Mouse (Mus musculus): Measurements from ENCODE around the gene Atad1. TPM values are rescaled to one million over a fixed set of nuclear protein-coding genes. Genes with fewer than 3 reads are reported as not detected.

The Atad1 gene
- polyA plus RNA-seq, 1 experiment = 25.0 TPM

GRCm38 (mm10) chr19:32761162-32761561 lies 21.6 kb upstream of the Atad1 start:
- Histone ChIP-seq H3K4me3 (ENCODE audit: insufficient read depth, low read depth, low read length) (no peak overlapping the region), H3K4me1 (ENCODE audit: control insufficient read depth, insufficient read depth, low read length) (peaks cover 7% of the 10 kb centered on the region; the same call in 1 of the 2 replicates), H3K27ac (ENCODE audit: insufficient read depth, low read depth, low read length) (no peak overlapping the region), H3K36me3 (ENCODE audit: control insufficient read depth, insufficient read depth, low read length) (no peaks in the 10 kb centered on the region), H3K27me3 (replicated peaks; ENCODE audit: control insufficient read depth, insufficient read depth, low read length) (no peaks in the 10 kb centered on the region)
- 53% methylated on average over 4 of the region's 4 CpGs for WGBS
- TF ChIP-seq CTCF (conservative IDR thresholded peaks at IDR 0.05; ENCODE audit: insufficient read depth, insufficient read length, low read depth, low read length) = no peak
- no peak for TF ChIP-seq POLR2A (IDR thresholded peaks at IDR 0.05; ENCODE audit: low read depth, low read length)
- DNase-seq = no peak

GRCm38 (mm10) chr19:32760499-32760898 lies 20.9 kb upstream of the Atad1 start:
- no peaks in the 10 kb centered on the region for H3K36me3 ChIP-seq (ENCODE audit: control insufficient read depth, insufficient read depth, low read length)
- peak overlapping the region; percentile 23; the same call in 1 of the 2 replicates for H3K4me3 ChIP-seq (ENCODE audit: insufficient read depth, low read depth, low read length)
- WGBS = 15% methylated on average over 6 of the region's 6 CpGs
- H3K4me1 ChIP-seq (ENCODE audit: control insufficient read depth, insufficient read depth, low read length) = peaks cover 7% of the 10 kb centered on the region; the same call in 1 of the 2 replicates
- DNase-seq = peak; percentile 45
- TF ChIP-seq CTCF (conservative IDR thresholded peaks at IDR 0.05; ENCODE audit: insufficient read depth, insufficient read length, low read depth, low read length) (no peak), POLR2A (IDR thresholded peaks at IDR 0.05; ENCODE audit: low read depth, low read length) (no peak)
- H3K27ac ChIP-seq (ENCODE audit: insufficient read depth, low read depth, low read length) = no peak overlapping the region
- no peaks in the 10 kb centered on the region for H3K27me3 ChIP-seq (replicated peaks; ENCODE audit: control insufficient read depth, insufficient read depth, low read length)

- Histone ChIP-seq H3K36me3 (ENCODE audit: control insufficient read depth, insufficient read depth, low read length) (no peaks in the 10 kb centered on the region), H3K4me1 (ENCODE audit: control insufficient read depth, insufficient read depth, low read length) (peaks cover 7% of the 10 kb centered on the region; the same call in 1 of the 2 replicates), H3K27ac (ENCODE audit: insufficient read depth, low read depth, low read length) (peak overlapping the region; percentile 18; the same call in 1 of the 2 replicates), H3K27me3 (replicated peaks; ENCODE audit: control insufficient read depth, insufficient read depth, low read length) (no peaks in the 10 kb centered on the region), H3K4me3 (ENCODE audit: insufficient read depth, low read depth, low read length) (peak overlapping the region; percentile 48)
- peak; percentile 19 for DNase-seq
- TF ChIP-seq POLR2A (IDR thresholded peaks at IDR 0.05; ENCODE audit: low read depth, low read length) (no peak), CTCF (conservative IDR thresholded peaks at IDR 0.05; ENCODE audit: insufficient read depth, insufficient read length, low read depth, low read length) (no peak)
- 4% methylated on average over 8 of the region's 8 CpGs for WGBS
These were observed 19.9 kb upstream of the Atad1 start for GRCm38 (mm10) chr19:32759357-32760024.

- TF ChIP-seq CTCF (conservative IDR thresholded peaks at IDR 0.05; ENCODE audit: insufficient read depth, insufficient read length, low read depth, low read length) (no peak), POLR2A (IDR thresholded peaks at IDR 0.05; ENCODE audit: low read depth, low read length) (no peak)
- WGBS = 2% methylated on average over 11 of the region's 11 CpGs
- peak; percentile 17 for DNase-seq
- H3K4me3 ChIP-seq (ENCODE audit: insufficient read depth, low read depth, low read length) = peak overlapping the region; percentile 100
- H3K27me3 ChIP-seq (replicated peaks; ENCODE audit: control insufficient read depth, insufficient read depth, low read length) = no peaks in the 10 kb centered on the region
- H3K27ac ChIP-seq (ENCODE audit: insufficient read depth, low read depth, low read length) = peak overlapping the region; percentile 95
- no peaks in the 10 kb centered on the region for H3K36me3 ChIP-seq (ENCODE audit: control insufficient read depth, insufficient read depth, low read length)
- H3K4me1 ChIP-seq (ENCODE audit: control insufficient read depth, insufficient read depth, low read length) = peaks cover 7% of the 10 kb centered on the region; the same call in 1 of the 2 replicates
These were observed 19.2 kb upstream of the Atad1 start for GRCm38 (mm10) chr19:32758793-32759161.

- Histone ChIP-seq H3K27me3 (replicated peaks; ENCODE audit: control insufficient read depth, insufficient read depth, low read length) (no peaks in the 10 kb centered on the region), H3K4me1 (ENCODE audit: control insufficient read depth, insufficient read depth, low read length) (peaks cover 7% of the 10 kb centered on the region; the same call in 1 of the 2 replicates), H3K36me3 (ENCODE audit: control insufficient read depth, insufficient read depth, low read length) (no peaks in the 10 kb centered on the region), H3K27ac (ENCODE audit: insufficient read depth, low read depth, low read length) (peak overlapping the region; percentile 95), H3K4me3 (ENCODE audit: insufficient read depth, low read depth, low read length) (peak overlapping the region; percentile 100)
- peak; percentile 54 for DNase-seq
- no peak for TF ChIP-seq CTCF (conservative IDR thresholded peaks at IDR 0.05; ENCODE audit: insufficient read depth, insufficient read length, low read depth, low read length)
- TF ChIP-seq POLR2A (IDR thresholded peaks at IDR 0.05; ENCODE audit: low read depth, low read length) = no peak
- 1% methylated on average over 69 of the region's 69 CpGs for WGBS
These were observed 18.5 kb upstream of the Atad1 start for GRCm38 (mm10) chr19:32757831-32758792.

GRCm38 (mm10) chr19:32756900-32757725 lies 17.5 kb upstream of the Atad1 start, which contains the start of gene Pten:
Gene Pten, plus strand, starts transcription at chr19:32757497.
- under 1% methylated on average over 73 of the region's 77 CpGs for WGBS
- Histone ChIP-seq H3K36me3 (ENCODE audit: control insufficient read depth, insufficient read depth, low read length) (no peaks in the 10 kb centered on the region), H3K27ac (ENCODE audit: insufficient read depth, low read depth, low read length) (peak within 1 kb of the TSS; percentile 95), H3K4me1 (ENCODE audit: control insufficient read depth, insufficient read depth, low read length) (peaks cover 4% of the 10 kb centered on the region; the same call in 1 of the 2 replicates), H3K27me3 (replicated peaks; ENCODE audit: control insufficient read depth, insufficient read depth, low read length) (no peaks in the 10 kb centered on the region), H3K4me3 (ENCODE audit: insufficient read depth, low read depth, low read length) (peak within 1 kb of the TSS; percentile 100)
- TF ChIP-seq POLR2A (IDR thresholded peaks at IDR 0.05; ENCODE audit: low read depth, low read length) = peak; percentile 97
- no peak for TF ChIP-seq CTCF (conservative IDR thresholded peaks at IDR 0.05; ENCODE audit: insufficient read depth, insufficient read length, low read depth, low read length)
- DNase-seq = peak; percentile 97

All from kidney, adult 2 months (tissue).